Mouse (Mus musculus) bone marrow, adult 2 months (tissue): ENCODE measurements around the gene St8sia1.

ENCODE experiments used
- CTCF ChIP-seq: fragments of 200-500 bp; IDR thresholded peaks from 2 replicates; pipeline ENCODE4 v1.5.1; 2011; ENCODE audit warnings: low read length, control low read depth; ENCODE audit not compliant: control insufficient read depth, insufficient read depth
- POLR2A ChIP-seq: fragments of 200-500 bp; IDR thresholded peaks from 2 replicates; pipeline ENCODE4 v1.6.1; 2011; ENCODE audit warnings: low read depth, mild to moderate bottlenecking, control low read depth, low read length, borderline replicate concordance; ENCODE audit not compliant: control insufficient read depth

DNA sequence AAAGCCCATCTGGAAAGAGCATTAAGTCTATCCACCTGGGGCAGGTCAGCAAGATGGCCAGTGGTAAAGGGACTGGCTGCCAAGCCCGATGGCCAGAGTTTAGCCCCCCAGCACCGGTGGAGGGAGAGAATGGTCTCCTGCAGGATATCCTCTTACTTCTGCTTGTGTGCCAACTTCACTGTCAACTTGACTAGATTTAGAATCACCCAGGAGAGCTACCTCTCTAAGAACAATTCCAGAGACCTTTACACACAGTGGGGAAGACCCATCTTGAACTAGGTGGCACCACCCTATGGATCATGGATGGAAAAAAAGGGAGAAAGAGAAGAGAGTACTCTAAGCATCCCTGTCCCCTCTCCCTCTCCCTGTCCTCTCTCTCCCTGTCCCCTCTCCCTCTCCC, 28.7 kb upstream of the St8sia1 start:
- no peak for TF ChIP-seq CTCF
- no peak for TF ChIP-seq POLR2A
